Mouse (Mus musculus) layer of hippocampus, adult 9-11 months (tissue): ENCODE measurements at regions not wholly inside any gene's neighbourhood (a gene's known extent, or its start where the extent isn't known, plus 50 kb on each side); places are given as distances from the start of the nearest gene placed in this dataset.

Experiments
- DNase-seq: peaks from one replicate; pipeline ENCODE4 v3.0.0; 2022

- no peak for DNase-seq
Observed at GRCm38 (mm10) chr5:73938450-73938849, 129.8 kb downstream of the Usp46 start.

GRCm38 (mm10) chr5:73942950-73943349 is 125.3 kb downstream of the Usp46 start:
- DNase-seq = no peak

- no peak for DNase-seq
Observed at GRCm38 (mm10) chr5:73945671-73946070, 122.6 kb downstream of the Usp46 start.

GRCm38 (mm10) chr5:73946164-73946563 is 122.1 kb downstream of the Usp46 start:
- no peak for DNase-seq

- no peak for DNase-seq
Observed at GRCm38 (mm10) chr5:73948031-73948899, 120.0 kb downstream of the Usp46 start.
